Mouse (Mus musculus) erythroblast, embryonic 14.5 days (primary cell): ENCODE data around the gene Tekt1.

Experiments used
- GATA1 ChIP-seq: IDR thresholded peaks from 2 replicates; pipeline ENCODE4 v1.6.1; 2012; ENCODE audit warnings: low read length, inconsistent platforms, mixed read lengths
- TAL1 ChIP-seq: IDR thresholded peaks from 3 replicates; pipeline ENCODE4 v1.6.1; 2012; ENCODE audit warnings: low read length, inconsistent platforms, mixed read lengths

DNA sequence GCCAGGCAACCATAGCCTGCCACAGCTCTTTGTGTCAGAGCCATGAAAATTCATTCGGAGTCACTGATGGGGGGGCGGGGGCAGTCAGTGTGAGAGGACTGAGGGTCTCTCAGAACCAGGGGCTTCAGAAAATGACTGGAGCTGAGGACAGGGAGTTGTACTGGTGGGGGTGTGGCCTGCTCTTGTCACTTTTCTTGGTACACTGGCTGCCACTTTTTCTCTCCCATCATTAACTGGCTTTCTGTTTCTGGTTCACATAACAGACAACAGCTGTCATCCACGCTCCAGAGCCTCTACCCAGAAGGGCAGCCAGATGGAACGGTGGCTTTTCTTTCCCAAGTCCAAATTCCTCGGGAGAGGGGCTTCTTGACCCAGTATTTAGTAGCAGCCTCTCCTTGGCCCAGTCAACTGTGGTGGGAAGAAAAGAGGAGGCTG is 23.8 kb downstream of the Tekt1 start:
- TF ChIP-seq GATA1 (no peak), TAL1 (no peak)
